Mouse (Mus musculus): ENCODE measurements at regions not wholly inside any gene's neighbourhood (a gene's known extent, or its start where the extent isn't known, plus 50 kb on each side); places are given as distances from the start of the nearest gene placed in this dataset.

DNA sequence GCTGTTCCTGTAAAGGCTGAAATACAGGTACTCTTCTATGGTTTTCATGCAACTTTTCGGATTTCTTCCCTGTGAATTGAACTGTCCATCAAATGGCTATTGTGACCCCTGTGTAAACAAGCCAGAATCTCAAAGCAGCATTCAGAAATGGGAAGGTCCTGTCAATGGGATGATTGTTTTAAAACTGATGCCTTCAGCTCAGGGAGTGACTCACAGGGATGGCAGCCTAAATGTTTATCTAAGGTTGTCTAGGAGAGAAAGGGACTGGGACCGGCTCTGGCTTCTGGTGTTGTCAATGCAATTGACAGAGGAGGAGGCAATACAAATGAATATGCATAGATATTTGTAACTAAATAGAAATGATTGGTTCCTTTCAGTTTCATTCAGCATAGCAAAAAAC lies 421.3 kb downstream of the Epha4 start:
- TF ChIP-seq HCFC1 (IDR thresholded peaks at IDR 0.05; ENCODE audit: borderline replicate concordance, insufficient read depth, low read length) (no peak), ZC3H11A (IDR thresholded peaks at IDR 0.05; ENCODE audit: borderline replicate concordance, low read depth, low read length) (no peak), CHD2 (IDR thresholded peaks at IDR 0.05; ENCODE audit: low read depth, low read length) (no peak)

Measured in ES-E14 (cell line).